Mouse (Mus musculus) liver, adult 2 months (tissue): ENCODE data around the gene Atp6v0e2. TPM values are rescaled to one million over a fixed set of nuclear protein-coding genes. Genes with fewer than 3 reads are reported as not detected.

ENCODE experiments used
- DNase-seq: peaks from one replicate; pipeline ENCODE4 v3.0.0-alpha.2; 2011; ENCODE audit warnings: low read depth, low spot score; ENCODE audit errors: extremely low read depth
- H3K27ac ChIP-seq: fragments of 200-500 bp; replicated peaks from 2 replicates; pipeline ENCODE4 v1.5.1; 2012; ENCODE audit warnings: low read depth, mild to moderate bottlenecking, control low read depth, inconsistent platforms, low read length; ENCODE audit not compliant: insufficient read depth
- H3K27me3 ChIP-seq: fragments of 200-500 bp; 2 replicates; pipeline ENCODE4 v1.6.1; 2012; ENCODE audit warnings: mild to moderate bottlenecking, moderate library complexity, low read length, inconsistent platforms; ENCODE audit not compliant: control insufficient read depth, insufficient read depth
- H3K36me3 ChIP-seq: fragments of 200-500 bp; 2 replicates; pipeline ENCODE4 v1.6.1; 2012; ENCODE audit warnings: low read length, inconsistent platforms; ENCODE audit not compliant: control insufficient read depth, insufficient read depth
- H3K4me1 ChIP-seq: fragments of 200-500 bp; 2 replicates; pipeline ENCODE4 v1.6.1; 2011; ENCODE audit warnings: low read length; ENCODE audit not compliant: control insufficient read depth, insufficient read depth
- H3K4me3 ChIP-seq: fragments of 200-500 bp; 2 replicates; pipeline ENCODE4 v1.5.1; 2011; ENCODE audit warnings: low read depth, mild to moderate bottlenecking, control low read depth, low read length, moderate library complexity; ENCODE audit not compliant: insufficient read depth
- H3K79me2 ChIP-seq: fragments of 200-500 bp; 2 replicates; pipeline ENCODE4 v1.6.1; 2012; ENCODE audit warnings: inconsistent platforms, mild to moderate bottlenecking, low read length, moderate library complexity; ENCODE audit not compliant: control insufficient read depth, insufficient read depth
- H3K9ac ChIP-seq: fragments of 200-500 bp; 2 replicates; pipeline ENCODE4 v1.6.1; 2012; ENCODE audit warnings: low read depth, mild to moderate bottlenecking, control low read depth, inconsistent platforms, low read length
- CTCF ChIP-seq: fragments of 200-500 bp; IDR thresholded peaks from 2 replicates; pipeline ENCODE4 v1.5.1; 2011; ENCODE audit warnings: low read depth, low read length, control low read depth
- POLR2A ChIP-seq: fragments of 200-500 bp; IDR thresholded peaks from 2 replicates; pipeline ENCODE4 v1.6.1; 2011; ENCODE audit warnings: low read length, control low read depth; ENCODE audit not compliant: insufficient read depth; ENCODE audit errors: extremely low read depth
- WGBS: fragments of 180-500 bp; shearing (Covaris S2); methylation state at CpG from one replicate; pipeline ENCODE4 v1.1.7; 2018; 5-methylcytosine and 5-hydroxymethylcytosine counted together
- polyA plus RNA-seq: library from polyadenylated mRNA; depleted of rRNA; stranded (reverse); fragments of >200 nt; gene quantifications from 2 replicates; pipeline ENCODE4 v1.2.3, GENCODE M21; 2012
- total RNA-seq: library from RNA; depleted of rRNA; stranded (reverse); fragments of >200 nt; gene quantifications from 2 replicates; pipeline ENCODE4 v1.2.3, GENCODE M21; 2014

Atp6v0e2 gene
- total and polyA plus RNA-seq, 2 experiments: 0.37 to 1.7 TPM

GRCm38 (mm10) chr6:48527901-48528300 is 9.5 kb upstream of the Atp6v0e2 start:
- no peaks in the 10 kb centered on the region; the same call in 1 of the 2 replicates for H3K36me3 ChIP-seq
- DNase-seq: no peak
- H3K4me3 ChIP-seq: no peak overlapping the region
- TF ChIP-seq POLR2A: no peak
- TF ChIP-seq CTCF: no peak
- no peak overlapping the region for H3K9ac ChIP-seq
- H3K27me3 ChIP-seq: no peaks in the 10 kb centered on the region
- 95% methylated on average over 9 of the region's 9 CpGs for WGBS
- no peaks in the 10 kb centered on the region for H3K79me2 ChIP-seq
- H3K4me1 ChIP-seq: no peaks in the 10 kb centered on the region
- no peak overlapping the region for H3K27ac ChIP-seq

- Histone ChIP-seq H3K79me2 (no peaks in the 10 kb centered on the region), H3K36me3 (no peaks in the 10 kb centered on the region; the same call in 1 of the 2 replicates), H3K27me3 (no peaks in the 10 kb centered on the region), H3K4me1 (no peaks in the 10 kb centered on the region), H3K27ac (no peak overlapping the region), H3K4me3 (no peak overlapping the region), H3K9ac (no peak overlapping the region)
- DNase-seq: no peak
- 85% methylated on average over 14 of the region's 14 CpGs for WGBS
- TF ChIP-seq CTCF (0 out of 2 replicates have a peak, but pooled peaks have one; percentile 9), POLR2A (no peak)
Measured at GRCm38 (mm10) chr6:48529261-48529660, 8.2 kb upstream of the Atp6v0e2 start.

- Histone ChIP-seq H3K79me2 (no peaks in the 10 kb centered on the region), H3K36me3 (no peaks in the 10 kb centered on the region; the same call in 1 of the 2 replicates), H3K4me3 (no peak overlapping the region), H3K9ac (no peak overlapping the region), H3K27ac (no peak overlapping the region), H3K27me3 (no peaks in the 10 kb centered on the region), H3K4me1 (no peaks in the 10 kb centered on the region)
- TF ChIP-seq POLR2A (no peak), CTCF (no peak)
- WGBS: 83% methylated on average over 16 of the region's 16 CpGs
- DNase-seq: no peak
Measured at GRCm38 (mm10) chr6:48529871-48530440, 7.5 kb upstream of the Atp6v0e2 start.

GRCm38 (mm10) chr6:48530862-48531261 is 6.6 kb upstream of the Atp6v0e2 start:
- H3K27ac ChIP-seq: no peak overlapping the region
- no peaks in the 10 kb centered on the region for H3K4me1 ChIP-seq
- no peaks in the 10 kb centered on the region for H3K36me3 ChIP-seq
- no peaks in the 10 kb centered on the region for H3K79me2 ChIP-seq
- TF ChIP-seq CTCF: no peak
- TF ChIP-seq POLR2A: no peak
- 73% methylated on average over 2 of the region's 2 CpGs for WGBS
- no peaks in the 10 kb centered on the region for H3K27me3 ChIP-seq
- no peak for DNase-seq
- no peak overlapping the region for H3K4me3 ChIP-seq
- no peak overlapping the region for H3K9ac ChIP-seq

GRCm38 (mm10) chr6:48533475-48533874 is 3.9 kb upstream of the Atp6v0e2 start:
- Histone ChIP-seq H3K79me2 (no peaks in the 10 kb centered on the region), H3K4me1 (no peaks in the 10 kb centered on the region), H3K4me3 (no peak overlapping the region), H3K36me3 (no peaks in the 10 kb centered on the region), H3K27me3 (no peaks in the 10 kb centered on the region), H3K9ac (no peak overlapping the region), H3K27ac (no peak overlapping the region)
- DNase-seq: no peak
- TF ChIP-seq POLR2A: no peak
- no peak for TF ChIP-seq CTCF
- 96% methylated on average over 2 of the region's 2 CpGs for WGBS

GRCm38 (mm10) chr6:48534913-48535312 is 2.5 kb upstream of the Atp6v0e2 start:
- 84% methylated on average over 8 of the region's 8 CpGs for WGBS

More at GRCm38 (mm10) chr6:48534913-48535312, 2.5 kb upstream of the Atp6v0e2 start:
- no peak overlapping the region for H3K27ac ChIP-seq
- no peak for DNase-seq
- H3K79me2 ChIP-seq: no peaks in the 10 kb centered on the region
- no peak overlapping the region for H3K4me3 ChIP-seq
- no peaks in the 10 kb centered on the region for H3K36me3 ChIP-seq
- no peaks in the 10 kb centered on the region for H3K4me1 ChIP-seq
- no peak overlapping the region for H3K9ac ChIP-seq
- TF ChIP-seq CTCF (no peak), POLR2A (no peak)
- no peaks in the 10 kb centered on the region for H3K27me3 ChIP-seq
